Mouse (Mus musculus): ENCODE measurements around the gene Ripk3.

Gene Ripk3

GRCm38 (mm10) chr14:55795380-55796163 lies 6.9 kb upstream of the Ripk3 start:
- DNase-seq (ENCODE audit: low spot score), result no peak

DNA sequence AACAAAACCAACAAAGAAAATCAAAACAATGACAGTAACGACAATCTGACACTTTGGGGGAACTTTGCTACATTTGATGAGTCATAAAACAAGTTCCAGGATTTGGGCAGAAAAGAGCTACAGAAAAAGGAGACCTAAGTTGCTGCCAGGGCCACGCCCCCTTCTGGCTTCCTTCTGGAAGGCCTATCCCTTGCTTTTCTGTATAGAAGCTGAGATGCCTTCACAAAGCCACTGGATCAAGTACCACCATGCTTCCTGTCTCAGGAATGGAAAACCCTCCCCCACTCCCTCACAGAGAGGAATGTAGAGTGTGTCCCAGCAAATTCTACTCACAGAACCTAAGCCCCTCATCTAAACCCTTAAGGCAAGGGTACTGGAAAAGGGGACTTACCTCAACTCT lies 5.3 kb upstream of the Ripk3 start:
- DNase-seq (ENCODE audit: low spot score), result no peak

- no peak for DNase-seq (ENCODE audit: low spot score)
Observed at GRCm38 (mm10) chr14:55793461-55793860, 4.8 kb upstream of the Ripk3 start.

DNA sequence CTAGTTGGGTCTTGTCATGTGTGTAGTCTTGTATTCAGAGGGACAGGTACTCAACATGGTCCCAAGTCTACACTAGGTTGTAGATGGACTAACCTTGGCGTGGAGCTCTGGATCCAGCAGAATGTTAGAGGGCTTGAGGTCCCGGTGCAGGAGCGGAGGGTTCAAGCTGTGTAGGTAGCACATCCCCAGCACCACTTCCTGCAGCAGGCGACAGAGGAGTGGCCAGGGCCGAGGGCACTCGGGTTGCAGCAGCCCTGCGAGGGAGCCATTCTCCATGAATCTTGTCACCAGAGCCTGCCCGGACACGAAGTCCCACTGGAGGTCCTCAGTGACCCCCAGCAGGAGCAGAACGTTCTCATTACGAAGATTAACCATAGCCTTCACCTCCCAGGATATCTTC lies 934 bp downstream of the Ripk3 start:
- no peak for DNase-seq (ENCODE audit: low spot score)

DNA sequence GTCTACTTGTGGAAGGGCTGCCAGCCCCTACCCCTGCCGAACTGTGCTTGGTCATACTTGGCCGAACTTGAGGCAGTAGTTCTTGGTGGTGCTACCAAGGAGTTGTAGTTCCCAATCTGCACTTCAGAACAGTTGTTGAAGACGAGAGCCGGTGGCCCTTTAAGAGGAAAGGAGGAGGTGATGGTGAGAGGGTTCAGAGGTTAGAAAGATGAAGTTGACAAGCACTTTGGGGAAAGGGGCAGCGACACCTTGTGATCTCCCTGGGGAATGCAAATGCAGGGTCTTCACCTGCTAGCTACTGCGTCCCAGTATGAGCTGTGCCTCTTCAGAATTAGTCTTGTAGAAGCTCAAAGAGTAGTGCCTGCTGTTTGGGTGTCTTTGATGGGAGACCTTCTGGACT lies 3.5 kb downstream of the Ripk3 start:
- no peak for DNase-seq (ENCODE audit: low spot score)

GRCm38 (mm10) chr14:55783958-55784235 lies 4.8 kb downstream of the Ripk3 start, which contains the start of gene Adcy4:
Adcy4 (minus strand) TSS chr14:55784095.
- no peak for DNase-seq (ENCODE audit: low spot score)

DNA sequence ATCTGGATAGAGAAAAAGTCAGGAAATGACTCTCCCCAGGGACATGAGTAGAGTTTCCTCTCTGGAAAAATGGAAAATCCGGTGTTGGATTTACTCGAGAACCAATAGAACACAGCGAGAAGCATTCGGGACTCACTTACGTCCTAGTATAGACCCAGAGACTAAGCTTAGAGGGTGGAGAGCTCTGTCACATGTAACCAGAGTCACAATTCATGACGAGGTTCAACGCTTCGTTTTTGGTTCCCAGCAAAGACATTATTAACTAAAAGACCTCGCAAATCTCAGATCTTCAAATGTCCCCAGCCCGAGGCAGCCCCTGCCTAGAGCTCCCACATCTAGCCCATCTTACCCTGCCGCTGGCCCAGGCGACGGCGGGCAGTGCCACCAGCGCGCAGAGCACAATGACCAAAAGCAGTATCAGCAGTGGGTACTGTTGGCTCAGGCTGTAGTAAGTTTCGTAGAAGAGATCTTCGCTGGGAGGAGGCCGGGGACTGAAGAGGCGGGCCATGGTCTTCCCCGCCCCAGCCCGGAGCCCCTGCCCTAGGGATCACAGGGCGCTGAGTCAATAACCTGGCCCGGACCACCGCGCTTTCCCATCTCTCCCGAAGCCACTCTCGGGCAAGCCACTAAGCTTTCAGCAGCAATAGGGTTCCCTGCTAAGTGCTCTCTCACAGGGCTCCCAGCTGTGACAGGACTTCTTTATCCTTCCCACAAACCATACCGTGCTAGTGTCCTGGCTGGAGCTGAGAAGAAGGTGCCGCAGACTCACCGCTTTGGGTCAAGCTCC lies 5.3 kb downstream of the Ripk3 start:
- no peak for DNase-seq (ENCODE audit: low spot score)

- DNase-seq (ENCODE audit: low spot score), result no peak
Observed at GRCm38 (mm10) chr14:55782361-55782960, 6.2 kb downstream of the Ripk3 start.

DNA sequence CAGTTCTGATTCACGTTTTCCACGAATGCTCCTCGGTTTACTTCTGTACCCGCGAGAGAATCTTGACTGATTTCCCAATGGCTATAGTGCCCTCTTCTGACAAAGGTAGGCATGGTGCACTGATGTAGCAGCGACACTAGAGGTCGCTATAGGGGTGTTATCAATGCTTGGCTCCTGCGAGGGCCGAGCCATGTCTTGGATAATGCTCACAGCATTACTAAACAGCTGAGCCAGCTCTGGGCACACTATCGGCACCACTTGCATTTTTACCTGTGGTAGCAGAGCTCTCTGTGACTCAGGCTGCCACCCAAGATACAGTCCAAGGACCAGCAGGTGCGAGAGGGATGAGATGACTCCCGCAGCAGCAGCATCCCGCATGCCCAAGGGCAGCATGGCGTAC lies 7.4 kb downstream of the Ripk3 start:
- DNase-seq (ENCODE audit: low spot score), result no peak

GRCm38 (mm10) chr14:55780736-55781135 lies 7.9 kb downstream of the Ripk3 start:
- no peak for DNase-seq (ENCODE audit: low spot score)

GRCm38 (mm10) chr14:55779656-55780055 lies 9.0 kb downstream of the Ripk3 start:
- DNase-seq (ENCODE audit: low spot score), result no peak

DNA sequence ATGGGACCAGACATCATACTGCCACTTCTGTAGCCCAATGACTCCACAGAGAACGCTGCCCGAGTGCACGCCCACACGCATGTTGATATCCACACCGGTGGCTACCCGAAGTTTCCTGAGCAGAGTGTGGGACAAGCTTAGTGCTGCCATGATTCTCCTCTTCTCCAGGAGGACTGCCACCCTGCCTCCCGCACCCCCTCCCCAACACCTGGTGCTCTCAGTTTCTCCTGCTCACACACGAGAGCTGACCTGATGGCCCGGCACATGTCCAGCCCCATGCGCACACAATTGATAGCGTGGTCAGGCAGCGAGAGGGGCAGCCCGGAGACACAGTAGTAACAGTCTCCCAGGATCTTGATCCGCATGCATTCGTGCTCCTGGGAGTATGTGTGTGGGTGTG lies 10.0 kb downstream of the Ripk3 start:
- DNase-seq (ENCODE audit: low spot score), result no peak

DNA sequence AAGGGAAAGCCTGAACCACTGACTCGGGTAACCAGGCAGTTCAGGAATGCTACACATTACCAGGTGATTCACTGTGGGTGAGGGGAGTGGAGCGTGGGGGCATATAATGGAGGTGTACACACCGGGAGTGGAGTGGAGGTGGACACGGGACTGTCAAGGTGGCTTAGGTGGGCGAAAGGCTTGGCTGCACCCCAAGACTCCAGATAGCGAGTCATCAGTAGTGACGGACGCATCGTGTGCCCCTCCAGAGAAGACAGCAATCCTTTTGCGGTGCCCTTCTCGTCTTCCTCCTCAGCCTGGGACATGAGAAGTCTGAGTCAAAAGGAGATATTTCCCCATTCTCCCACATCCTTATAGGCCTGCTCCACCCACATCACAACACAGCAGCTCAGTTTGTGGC lies 10.9 kb downstream of the Ripk3 start:
- no peak for DNase-seq (ENCODE audit: low spot score)

DNA sequence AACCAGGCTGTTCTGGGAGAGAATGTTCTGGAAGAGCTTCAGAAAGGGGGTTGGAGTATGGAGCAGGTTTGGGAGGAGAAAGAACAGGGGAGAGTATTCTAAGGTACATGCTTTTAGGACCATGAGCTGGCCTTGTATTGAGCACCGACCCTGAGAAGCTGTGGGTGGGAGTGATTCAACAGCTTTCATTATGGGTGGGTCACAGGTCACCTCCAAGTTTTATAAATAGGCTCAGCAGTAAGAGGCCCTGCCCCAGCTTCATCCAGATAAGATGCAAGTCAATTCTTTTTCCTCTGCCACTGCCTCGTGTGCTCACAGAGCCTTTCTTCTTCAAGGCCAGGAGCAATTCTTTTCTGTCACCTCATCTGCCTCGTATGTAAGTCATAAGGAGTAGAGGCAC lies 11.5 kb downstream of the Ripk3 start:
- no peak for DNase-seq (ENCODE audit: low spot score)

DNA sequence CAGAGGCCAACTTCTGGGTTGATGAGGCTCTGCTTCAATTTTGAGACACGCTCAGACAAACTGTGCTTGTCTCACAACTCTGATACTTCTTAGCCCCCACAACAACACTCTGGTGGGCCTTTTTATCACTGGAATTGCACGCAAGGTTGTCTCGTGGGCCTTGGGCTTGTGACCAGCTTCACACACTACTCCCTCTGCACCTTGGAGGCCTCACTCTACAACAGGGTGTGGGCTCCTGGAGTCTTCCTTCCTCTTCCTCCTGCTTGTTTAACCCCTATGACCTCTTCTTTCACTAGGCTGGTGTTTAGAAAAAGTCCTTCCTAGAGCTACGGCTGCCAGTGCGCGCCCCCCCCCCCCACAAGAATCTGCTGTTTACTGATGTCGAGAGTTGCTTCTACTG lies 12.0 kb downstream of the Ripk3 start:
- DNase-seq (ENCODE audit: low spot score), result no peak

- DNase-seq (ENCODE audit: low spot score), result no peak
Observed at GRCm38 (mm10) chr14:55769087-55769703, 19.5 kb downstream of the Ripk3 start.

DNA sequence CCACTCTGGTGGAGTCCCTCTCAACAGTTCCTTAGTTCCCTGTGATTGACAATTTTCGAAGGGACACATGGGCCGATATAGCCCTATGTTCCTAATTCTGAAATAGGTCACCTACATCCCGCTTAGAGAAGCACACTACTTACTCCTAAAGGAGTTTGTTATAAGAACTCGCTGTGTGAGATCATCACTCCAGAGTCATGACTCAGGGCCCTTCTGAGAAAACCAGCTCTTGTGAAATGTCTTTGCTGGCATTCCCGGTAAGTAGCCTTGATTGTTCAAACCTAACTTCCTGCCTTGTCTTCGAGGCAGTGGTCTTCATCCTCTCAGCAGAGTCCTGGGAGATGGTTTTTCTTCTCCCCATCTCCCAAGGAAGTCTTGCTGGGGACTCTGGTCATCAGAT lies 20.1 kb downstream of the Ripk3 start:
- DNase-seq (ENCODE audit: low spot score), result no peak

DNA sequence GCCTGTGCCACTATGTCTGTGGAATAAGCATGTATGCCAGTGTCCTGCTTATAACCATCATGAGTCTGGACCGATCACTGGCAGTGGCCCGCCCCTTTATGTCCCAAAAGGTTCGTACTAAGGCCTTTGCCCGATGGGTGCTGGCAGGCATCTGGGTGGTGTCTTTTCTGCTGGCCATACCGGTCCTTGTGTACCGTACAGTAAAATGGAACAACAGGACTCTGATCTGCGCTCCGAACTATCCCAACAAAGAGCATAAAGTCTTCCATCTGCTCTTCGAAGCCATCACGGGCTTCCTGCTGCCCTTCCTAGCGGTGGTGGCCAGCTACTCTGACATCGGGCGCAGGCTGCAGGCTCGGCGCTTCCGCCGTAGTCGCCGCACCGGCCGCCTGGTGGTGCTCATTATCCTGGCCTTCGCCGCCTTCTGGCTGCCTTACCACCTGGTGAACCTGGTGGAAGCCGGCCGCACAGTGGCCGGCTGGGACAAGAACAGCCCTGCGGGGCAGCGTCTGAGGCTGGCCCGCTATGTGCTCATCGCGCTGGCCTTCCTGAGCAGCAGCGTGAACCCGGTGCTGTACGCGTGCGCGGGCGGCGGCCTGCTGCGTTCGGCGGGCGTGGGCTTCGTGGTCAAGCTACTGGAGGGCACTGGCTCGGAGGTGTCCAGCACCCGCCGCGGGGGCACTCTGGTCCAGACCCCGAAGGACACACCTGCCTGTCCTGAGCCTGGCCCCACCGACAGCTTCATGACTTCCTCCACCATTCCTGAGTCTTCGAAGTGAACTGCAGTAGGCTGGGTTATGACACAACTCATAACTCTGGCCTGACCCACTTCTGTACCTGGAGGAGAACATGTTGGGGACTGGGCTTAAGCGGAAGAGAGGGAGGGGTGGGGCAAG lies 20.9 kb downstream of the Ripk3 start:
- no peak for DNase-seq (ENCODE audit: low spot score)

DNA sequence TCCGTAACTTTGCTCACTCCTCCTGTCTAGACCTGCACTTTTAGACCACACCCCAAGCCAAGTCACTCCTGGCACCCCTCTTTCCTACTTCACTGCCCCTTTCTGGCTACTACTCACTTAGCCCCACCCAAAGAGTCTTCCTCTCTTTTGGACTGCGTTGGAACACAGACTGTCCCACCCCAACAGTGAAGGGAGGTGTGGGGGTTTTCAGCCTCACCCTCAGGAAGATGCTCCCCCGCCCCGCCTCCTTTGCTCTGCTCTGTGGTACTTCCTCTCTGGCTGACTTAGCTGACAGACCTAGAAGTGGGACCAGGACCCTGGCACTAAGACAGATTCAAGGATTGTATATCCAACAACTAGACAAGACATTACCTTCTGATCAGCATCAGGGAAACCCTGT lies 23.0 kb downstream of the Ripk3 start, which contains the start of gene Ltb4r1:
TSS of gene Ltb4r1 (plus strand) at position 267 of the 400 bp plus-strand sequence.
- no peak for DNase-seq (ENCODE audit: low spot score)

GRCm38 (mm10) chr14:55763166-55763565 lies 25.5 kb downstream of the Ripk3 start:
- DNase-seq (ENCODE audit: low spot score), result no peak

DNA sequence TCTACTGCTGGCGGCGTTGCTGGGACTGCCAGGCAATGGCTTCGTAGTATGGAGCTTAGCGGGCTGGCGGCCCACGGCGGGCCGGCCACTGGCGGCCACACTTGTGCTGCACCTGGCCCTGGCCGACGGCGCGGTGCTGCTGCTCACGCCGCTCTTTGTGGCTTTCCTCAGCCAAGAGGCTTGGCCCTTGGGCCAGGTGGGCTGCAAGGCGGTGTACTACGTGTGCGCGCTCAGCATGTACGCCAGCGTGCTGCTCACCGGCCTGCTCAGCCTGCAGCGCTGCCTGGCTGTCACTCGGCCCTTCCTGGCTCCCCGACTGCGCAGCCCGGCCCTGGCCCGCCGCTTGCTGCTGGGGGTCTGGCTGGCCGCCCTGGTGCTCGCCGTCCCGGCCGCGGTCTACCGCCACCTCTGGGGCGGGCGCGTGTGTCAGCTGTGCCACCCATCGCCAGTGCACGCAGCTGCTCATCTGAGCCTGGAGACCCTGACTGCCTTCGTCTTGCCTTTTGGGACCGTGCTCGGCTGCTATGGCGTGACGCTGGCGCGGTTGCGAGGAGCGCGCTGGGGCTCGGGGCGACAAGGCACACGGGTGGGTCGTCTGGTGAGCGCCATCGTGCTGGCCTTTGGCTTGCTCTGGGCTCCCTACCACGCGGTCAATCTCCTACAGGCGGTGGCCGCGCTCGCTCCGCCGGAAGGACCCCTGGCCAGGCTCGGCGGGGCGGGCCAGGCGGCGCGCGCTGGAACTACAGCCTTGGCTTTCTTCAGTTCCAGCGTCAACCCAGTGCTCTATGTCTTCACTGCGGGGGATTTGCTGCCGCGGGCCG lies 26.5 kb downstream of the Ripk3 start:
- DNase-seq (ENCODE audit: low spot score), result no peak
